Mouse (Mus musculus) right cerebral cortex, postnatal 25 days (tissue): ENCODE data around the gene Gapvd1.
A peak's percentile ranks its signal among the peaks of the same experiment; 100 is the strongest.
"Not testable (repeated sequence)": the region's sequence is repeated elsewhere in the genome, so short reads cannot be mapped to it uniquely, and the experiment has no call there.

ENCODE experiments used
- DNase-seq: peaks from one replicate; pipeline ENCODE4 v3.0.0; 2022

Gapvd1 gene

DNA sequence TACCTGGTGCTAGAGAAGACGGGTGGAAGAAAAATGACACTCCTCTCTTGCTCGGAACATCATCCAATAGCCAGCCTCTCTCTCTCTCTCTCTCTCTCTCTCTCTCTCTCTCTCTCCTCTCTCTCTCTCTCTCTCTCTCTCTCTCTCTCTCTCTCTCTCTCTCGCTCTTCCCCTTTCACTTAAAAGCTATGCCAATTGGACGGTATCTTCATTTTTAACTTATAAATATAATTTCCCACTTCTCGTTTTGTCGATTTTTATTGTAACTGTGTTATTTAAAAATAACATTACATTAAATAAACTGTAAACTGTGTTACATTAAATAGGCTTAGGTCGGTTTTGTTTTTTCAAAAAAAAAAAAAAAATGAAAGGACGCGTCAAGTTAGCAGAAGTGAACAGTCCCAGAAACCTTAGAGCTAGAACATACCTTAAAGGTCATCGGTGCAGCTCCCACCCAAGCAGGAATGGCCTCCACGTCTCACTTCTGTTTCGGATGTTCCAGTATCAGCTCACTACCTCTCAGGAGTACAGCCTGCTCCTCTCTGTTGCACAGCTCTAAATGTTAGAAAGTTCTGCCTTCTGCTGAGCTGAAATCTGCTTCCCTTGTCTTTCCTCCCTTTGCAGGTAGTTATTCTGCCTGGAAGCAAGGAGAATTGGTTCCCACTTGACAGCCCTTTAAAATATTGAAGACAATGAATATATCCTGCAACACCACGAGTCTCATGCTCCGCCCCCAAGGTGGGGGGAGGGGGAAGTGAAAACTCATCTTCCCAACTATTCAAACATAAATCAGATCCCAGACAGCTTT is at the start of gene Gapvd1:
Gapvd1 (minus strand) TSS at position 682 of the 808 bp plus-strand sequence.
- no peak for DNase-seq

GRCm38 (mm10) chr2:34804815-34805214 is 49.8 kb upstream of the Gapvd1 start:
- DNase-seq: no peak

GRCm38 (mm10) chr2:34804172-34804571 is 49.1 kb upstream of the Gapvd1 start:
- DNase-seq: no peak

DNA sequence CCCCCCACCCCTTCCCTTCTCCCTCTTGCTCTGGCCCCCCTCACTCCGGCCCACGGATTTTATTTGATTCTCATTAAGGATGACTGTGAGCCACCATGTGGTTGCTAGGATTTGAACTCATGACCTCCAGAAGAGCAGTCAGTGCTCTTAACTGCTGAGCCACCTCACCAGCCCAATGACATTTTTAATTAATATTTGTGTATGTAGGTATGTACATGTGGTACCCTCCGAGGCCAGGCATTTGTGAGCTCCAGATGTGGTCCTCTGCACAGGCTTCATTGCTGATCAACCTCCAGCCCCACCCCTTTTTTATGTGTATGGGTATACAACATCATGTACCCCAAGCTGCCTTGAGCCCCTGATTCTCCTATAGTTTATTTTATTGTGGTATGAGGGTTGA is 48.7 kb upstream of the Gapvd1 start:
- no peak for DNase-seq

DNA sequence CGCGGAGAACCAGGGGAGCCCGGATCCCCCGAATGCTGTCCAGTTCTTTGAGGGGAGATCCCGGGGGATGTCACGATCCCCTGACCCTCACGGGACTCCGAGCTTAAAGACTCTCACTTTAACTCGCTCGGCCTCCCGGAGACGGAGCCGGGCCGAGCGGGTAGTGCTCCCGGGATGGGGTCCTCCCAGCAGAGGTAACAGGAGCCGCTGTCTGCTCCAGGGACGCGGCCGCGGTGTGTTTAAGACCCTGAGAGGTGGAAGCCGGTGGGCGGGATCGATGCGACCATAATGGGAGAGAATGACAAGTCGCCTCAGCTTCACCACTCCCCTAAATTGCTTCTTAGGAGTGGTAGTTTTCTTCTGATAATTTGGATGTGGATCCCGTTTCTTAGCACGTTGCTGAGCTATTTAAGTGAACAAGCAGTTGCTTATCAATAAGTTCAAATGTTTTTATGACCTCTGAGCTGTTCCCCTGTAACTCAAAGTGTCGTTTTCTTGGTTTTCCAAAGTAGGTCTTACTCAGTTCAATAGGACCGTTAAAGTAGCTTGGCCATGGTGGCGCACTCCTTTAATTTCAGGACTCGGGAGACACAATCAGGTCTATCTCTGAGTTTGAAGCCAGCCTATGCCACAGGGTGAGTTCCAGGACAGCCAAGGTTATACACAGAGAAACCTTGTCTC is 47.7 kb upstream of the Gapvd1 start:
- not testable (repeated sequence) for DNase-seq

DNA sequence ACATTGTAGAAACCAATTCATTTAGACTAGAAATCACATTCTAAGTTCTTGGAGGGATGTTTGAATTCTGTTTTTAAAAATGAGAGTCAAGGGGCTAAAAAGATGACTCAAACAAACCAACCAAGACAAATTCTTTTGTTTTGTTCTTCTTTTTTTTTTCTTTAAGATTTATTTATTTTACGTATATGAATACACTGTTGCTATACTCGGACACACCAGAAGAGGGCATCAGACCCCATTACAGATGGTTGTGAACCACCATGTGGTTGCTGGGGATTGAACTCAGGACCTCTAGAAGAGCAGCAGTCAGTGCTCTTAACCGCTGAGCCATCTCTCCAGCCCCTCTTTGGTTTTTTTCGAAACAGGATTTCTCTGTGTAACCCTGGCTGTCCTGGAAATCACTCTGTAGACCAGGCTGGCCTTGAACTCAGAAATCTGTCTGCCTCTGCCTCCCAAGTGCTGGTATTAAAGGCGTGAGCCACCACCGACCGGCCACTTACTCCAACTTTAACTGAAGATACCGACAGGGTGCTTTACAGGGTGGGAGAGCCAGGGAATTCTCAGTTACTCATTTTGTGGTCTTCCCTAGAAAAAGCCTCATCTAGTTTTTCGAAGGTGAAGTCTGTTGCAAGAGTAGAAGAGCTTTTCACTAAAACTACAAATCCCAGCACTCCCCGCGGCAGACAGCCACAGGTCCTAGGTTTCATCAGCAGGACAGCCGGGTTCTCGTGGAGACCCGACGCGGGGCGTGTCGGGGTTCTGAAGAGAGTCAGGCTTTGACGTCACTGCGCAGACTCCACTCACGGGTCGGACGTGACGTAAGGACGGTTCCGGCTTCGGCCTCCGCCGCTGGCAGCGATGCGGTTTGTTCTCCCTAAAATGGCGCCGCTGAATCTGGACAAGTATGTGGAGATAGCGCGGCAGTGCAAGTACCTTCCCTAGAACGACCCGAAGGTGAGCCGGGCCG is 46.8 kb upstream of the Gapvd1 start:
- peak; percentile 98 for DNase-seq

DNA sequence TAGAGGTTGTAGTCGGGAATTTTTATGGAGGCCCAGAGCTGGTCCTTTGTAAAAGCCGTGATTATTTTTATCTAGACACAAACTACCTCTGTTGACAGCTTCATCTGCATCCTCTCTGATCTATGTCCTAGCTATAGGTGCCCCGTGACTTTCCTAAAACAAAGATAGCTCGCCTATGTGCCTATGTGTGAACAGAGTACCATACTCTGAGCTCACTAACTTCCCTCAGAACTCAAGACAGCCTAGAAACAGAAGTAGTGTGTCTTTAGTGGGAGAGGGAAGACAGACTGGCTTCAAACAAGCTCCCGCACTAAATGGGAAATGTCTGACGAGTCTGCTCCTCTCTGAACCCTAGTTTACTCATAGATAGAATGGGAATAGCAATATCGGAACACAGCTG is 45.3 kb upstream of the Gapvd1 start:
- no peak for DNase-seq

- peak; percentile 81 for DNase-seq
These were observed 44.6 kb upstream of the Gapvd1 start, which contains the start of gene Rabepk for GRCm38 (mm10) chr2:34799357-34800256. Rabepk (minus strand) TSS chr2:34799912.

- no peak for DNase-seq
These were observed 40.4 kb upstream of the Gapvd1 start for GRCm38 (mm10) chr2:34795426-34795825.

GRCm38 (mm10) chr2:34794511-34794910 is 39.5 kb upstream of the Gapvd1 start:
- no peak for DNase-seq

DNA sequence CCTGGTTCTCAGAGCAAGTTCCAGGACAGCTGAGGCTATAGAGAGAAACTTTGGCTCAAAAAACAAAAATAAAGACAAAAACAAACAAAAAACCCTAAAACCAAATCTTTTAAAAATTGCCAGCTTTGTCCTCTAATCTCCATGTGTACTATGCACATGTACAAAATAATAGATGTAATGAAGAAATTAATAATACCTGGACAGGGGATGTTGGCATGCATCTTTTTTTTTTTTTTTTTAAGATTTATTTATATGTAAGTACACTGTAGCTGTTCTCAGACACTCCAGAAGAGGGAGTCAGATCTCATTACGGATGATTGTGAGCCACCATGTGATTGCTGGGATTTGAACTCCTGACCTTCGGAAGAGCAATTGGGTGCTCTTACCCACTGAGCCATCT is 37.5 kb upstream of the Gapvd1 start:
- not testable (repeated sequence) for DNase-seq

- no peak for DNase-seq
These were observed 35.2 kb upstream of the Gapvd1 start for GRCm38 (mm10) chr2:34790282-34790681.

GRCm38 (mm10) chr2:34784085-34784484 is 29.1 kb upstream of the Gapvd1 start:
- peak; percentile 17 for DNase-seq

DNA sequence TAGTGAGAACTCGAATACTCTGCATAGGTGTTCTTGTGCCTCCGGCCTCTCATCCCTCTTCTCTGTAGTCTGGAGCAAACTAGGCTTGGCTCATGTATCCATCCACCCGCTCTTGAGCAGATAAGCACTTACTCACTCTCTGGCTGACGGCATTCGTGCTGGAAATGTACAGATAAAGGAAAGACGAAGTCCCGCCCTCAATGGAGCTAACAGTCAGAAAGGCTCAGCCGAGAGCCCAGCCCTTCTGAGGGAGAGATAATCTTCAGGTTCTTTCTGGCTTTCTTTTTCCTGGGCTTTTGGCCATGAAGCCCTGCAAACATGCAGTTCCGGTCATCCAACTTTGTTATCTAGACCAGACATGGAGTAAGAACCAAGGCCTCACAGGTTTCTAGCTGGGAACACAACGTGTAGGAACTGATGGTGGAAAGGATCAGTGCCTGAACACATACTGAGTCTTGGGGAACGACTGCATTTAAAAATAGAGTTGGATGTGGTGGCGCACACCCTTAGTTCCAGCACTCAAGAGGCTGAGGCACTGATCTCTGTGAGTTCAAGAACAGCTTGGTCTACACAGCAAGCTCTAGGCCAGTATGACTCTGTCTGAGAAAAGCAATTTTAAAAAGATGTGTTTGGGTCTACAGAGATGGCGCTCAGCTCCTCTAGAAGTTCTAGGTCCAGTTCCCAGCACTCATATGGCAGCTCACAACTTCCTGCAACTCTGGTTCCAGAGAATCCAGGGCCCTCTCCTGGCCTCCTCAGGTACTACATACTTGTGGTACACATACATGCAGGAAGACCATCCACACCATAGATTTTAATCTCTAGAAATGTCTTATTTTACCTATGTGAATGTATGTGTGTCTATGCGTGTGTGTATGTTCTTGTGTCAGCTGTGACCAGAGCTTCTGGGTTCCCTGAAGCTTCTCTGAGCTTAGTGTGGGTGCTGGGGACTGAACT is 28.3 kb upstream of the Gapvd1 start:
- DNase-seq: no peak

DNA sequence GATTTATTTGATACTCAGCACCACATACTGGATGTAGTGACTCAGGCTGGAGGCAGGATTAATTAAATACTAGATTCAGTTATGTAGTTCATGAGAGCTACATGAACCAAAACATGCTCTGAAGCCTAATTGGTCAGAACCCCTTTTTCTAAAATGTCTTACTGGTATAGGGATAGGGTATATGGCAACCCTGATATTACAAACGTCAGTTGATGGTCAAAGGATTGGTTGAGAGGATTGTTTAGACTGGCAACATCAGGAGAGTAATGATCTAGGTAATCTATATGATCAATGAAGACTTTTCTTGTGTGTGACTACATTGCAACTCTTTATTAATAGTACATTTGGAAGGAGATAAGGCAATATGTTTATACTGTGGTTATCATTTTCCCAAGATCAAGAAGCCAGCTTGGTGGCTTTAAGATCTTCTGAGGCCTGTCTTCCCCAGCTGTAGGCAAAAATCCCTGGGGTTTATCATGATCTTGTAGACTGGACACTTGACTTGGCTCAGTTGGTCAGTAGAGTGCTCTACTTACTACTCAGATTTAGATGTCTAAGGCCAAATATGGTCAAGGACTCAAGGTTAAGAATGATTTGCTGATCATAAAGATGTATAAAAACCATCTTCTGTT is 22.3 kb upstream of the Gapvd1 start:
- DNase-seq: no peak

DNA sequence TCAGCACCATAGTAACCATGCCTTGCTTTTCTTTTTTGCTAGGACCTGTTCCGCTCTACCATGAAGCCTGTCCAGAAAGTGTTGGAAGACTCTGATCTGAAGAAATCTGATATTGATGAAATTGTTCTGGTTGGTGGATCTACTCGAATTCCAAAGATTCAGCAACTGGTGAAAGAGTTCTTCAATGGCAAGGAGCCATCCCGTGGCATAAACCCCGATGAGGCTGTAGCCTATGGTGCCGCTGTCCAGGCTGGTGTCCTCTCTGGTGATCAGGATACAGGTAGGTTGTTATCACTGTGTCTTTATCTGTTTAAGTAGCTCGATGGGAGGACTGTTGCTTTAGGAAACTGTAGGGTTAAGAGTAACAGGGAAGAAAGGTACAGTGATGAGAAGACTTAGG is 19.5 kb upstream of the Gapvd1 start:
- DNase-seq: no peak

DNA sequence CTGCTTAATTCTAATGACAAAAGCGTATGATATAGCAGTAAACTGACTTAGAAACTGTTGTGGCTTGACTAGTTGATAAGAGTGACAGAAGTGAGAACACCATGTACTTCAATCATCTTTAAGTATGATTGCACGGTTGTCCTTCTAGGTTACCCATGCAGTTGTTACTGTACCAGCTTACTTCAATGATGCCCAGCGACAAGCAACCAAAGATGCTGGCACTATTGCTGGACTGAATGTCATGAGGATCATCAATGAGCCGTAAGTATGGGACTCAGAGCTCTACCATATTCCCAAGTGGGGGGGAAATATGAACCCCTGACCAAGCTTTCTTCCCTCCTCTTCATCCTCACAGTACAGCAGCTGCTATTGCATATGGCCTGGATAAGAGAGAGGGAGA is 18.6 kb upstream of the Gapvd1 start:
- no peak for DNase-seq

GRCm38 (mm10) chr2:34772252-34773235 is 17.5 kb upstream of the Gapvd1 start:
- DNase-seq: no peak
